Mouse (Mus musculus): ENCODE data around the gene Hoxa13. TPM values are rescaled to one million over a fixed set of nuclear protein-coding genes. Genes with fewer than 3 reads are reported as not detected.

Hoxa13 gene
- polyA plus RNA-seq, 1 experiment from 2014 or later = not detected

- Histone ChIP-seq H3K27ac (ENCODE audit: low read length) (peak overlapping the region; percentile 87), H3K9ac (ENCODE audit: low read length) (peak overlapping the region; percentile 73), H3K36me3 (ENCODE audit: control insufficient read depth, insufficient read depth, low read length) (no peaks in the 10 kb centered on the region), H3K4me2 (ENCODE audit: low read depth, low read length) (peak overlapping the region; percentile 84), H3K27me3 (ENCODE audit: control insufficient read depth, insufficient read depth, low read length) (peaks cover 76% of the 10 kb centered on the region), H3K4me1 (ENCODE audit: control insufficient read depth, insufficient read depth, low read length) (peaks cover under 1% of the 10 kb centered on the region; the same call in 1 of the 2 replicates), H3K4me3 (replicated peaks; ENCODE audit: low read length) (peak overlapping the region; percentile 54), H3K9me3 (replicated peaks; ENCODE audit: control insufficient read depth, low read length) (no peaks in the 10 kb centered on the region)
- no peak for ATAC-seq (ENCODE audit: insufficient read depth, low FRiP score)
- 8% methylated on average over 22 of the region's 22 CpGs for WGBS
Measured at GRCm38 (mm10) chr6:52212556-52213118, 48.0 kb downstream of the Hoxa13 start.

- Histone ChIP-seq H3K4me3 (replicated peaks; ENCODE audit: low read length) (peak overlapping the region; percentile 54), H3K36me3 (ENCODE audit: control insufficient read depth, insufficient read depth, low read length) (no peaks in the 10 kb centered on the region), H3K27ac (ENCODE audit: low read length) (peak overlapping the region; percentile 1), H3K9ac (ENCODE audit: low read length) (peak overlapping the region; percentile 73), H3K4me1 (ENCODE audit: control insufficient read depth, insufficient read depth, low read length) (no peaks in the 10 kb centered on the region; the same call in 1 of the 2 replicates), H3K27me3 (ENCODE audit: control insufficient read depth, insufficient read depth, low read length) (peaks cover 79% of the 10 kb centered on the region), H3K4me2 (ENCODE audit: low read depth, low read length) (peak overlapping the region; percentile 84), H3K9me3 (replicated peaks; ENCODE audit: control insufficient read depth, low read length) (no peaks in the 10 kb centered on the region)
- no peak for ATAC-seq (ENCODE audit: insufficient read depth, low FRiP score)
- 13% methylated on average over 13 of the region's 13 CpGs for WGBS
Measured at GRCm38 (mm10) chr6:52211961-52212360, 48.7 kb downstream of the Hoxa13 start.

- H3K9me3 ChIP-seq (replicated peaks; ENCODE audit: control insufficient read depth, low read length) = no peaks in the 10 kb centered on the region
- H3K4me3 ChIP-seq (replicated peaks; ENCODE audit: low read length) = peak overlapping the region; percentile 54
- peak; percentile 48; the same call in 1 of the 2 replicates for ATAC-seq (ENCODE audit: insufficient read depth, low FRiP score)
- H3K27ac ChIP-seq (ENCODE audit: low read length) = peak overlapping the region; percentile 57
- H3K27me3 ChIP-seq (ENCODE audit: control insufficient read depth, insufficient read depth, low read length) = peaks cover 79% of the 10 kb centered on the region
- H3K4me2 ChIP-seq (ENCODE audit: low read depth, low read length) = peak overlapping the region; percentile 84
- no peaks in the 10 kb centered on the region for H3K36me3 ChIP-seq (ENCODE audit: control insufficient read depth, insufficient read depth, low read length)
- H3K4me1 ChIP-seq (ENCODE audit: control insufficient read depth, insufficient read depth, low read length) = no peaks in the 10 kb centered on the region; the same call in 1 of the 2 replicates
- H3K9ac ChIP-seq (ENCODE audit: low read length) = peak overlapping the region; percentile 73
- 2% methylated on average over 37 of the region's 37 CpGs for WGBS
Measured at GRCm38 (mm10) chr6:52211170-52211935, 49.3 kb downstream of the Hoxa13 start.

- Histone ChIP-seq H3K4me3 (replicated peaks; ENCODE audit: low read length) (peak overlapping the region; percentile 46), H3K9ac (ENCODE audit: low read length) (peak overlapping the region; percentile 70), H3K4me1 (ENCODE audit: control insufficient read depth, insufficient read depth, low read length) (peaks cover 2% of the 10 kb centered on the region; the same call in 1 of the 2 replicates), H3K36me3 (ENCODE audit: control insufficient read depth, insufficient read depth, low read length) (no peaks in the 10 kb centered on the region), H3K27me3 (ENCODE audit: control insufficient read depth, insufficient read depth, low read length) (peaks cover 71% of the 10 kb centered on the region), H3K27ac (ENCODE audit: low read length) (peak overlapping the region; percentile 44; the same call in 1 of the 2 replicates), H3K4me2 (ENCODE audit: low read depth, low read length) (peak overlapping the region; percentile 84), H3K9me3 (replicated peaks; ENCODE audit: control insufficient read depth, low read length) (no peaks in the 10 kb centered on the region)
- ATAC-seq (ENCODE audit: insufficient read depth, low FRiP score) = no peak
- 26% methylated on average over 12 of the region's 12 CpGs for WGBS
Measured at GRCm38 (mm10) chr6:52209685-52210046, 51.0 kb downstream of the Hoxa13 start.

DNA sequence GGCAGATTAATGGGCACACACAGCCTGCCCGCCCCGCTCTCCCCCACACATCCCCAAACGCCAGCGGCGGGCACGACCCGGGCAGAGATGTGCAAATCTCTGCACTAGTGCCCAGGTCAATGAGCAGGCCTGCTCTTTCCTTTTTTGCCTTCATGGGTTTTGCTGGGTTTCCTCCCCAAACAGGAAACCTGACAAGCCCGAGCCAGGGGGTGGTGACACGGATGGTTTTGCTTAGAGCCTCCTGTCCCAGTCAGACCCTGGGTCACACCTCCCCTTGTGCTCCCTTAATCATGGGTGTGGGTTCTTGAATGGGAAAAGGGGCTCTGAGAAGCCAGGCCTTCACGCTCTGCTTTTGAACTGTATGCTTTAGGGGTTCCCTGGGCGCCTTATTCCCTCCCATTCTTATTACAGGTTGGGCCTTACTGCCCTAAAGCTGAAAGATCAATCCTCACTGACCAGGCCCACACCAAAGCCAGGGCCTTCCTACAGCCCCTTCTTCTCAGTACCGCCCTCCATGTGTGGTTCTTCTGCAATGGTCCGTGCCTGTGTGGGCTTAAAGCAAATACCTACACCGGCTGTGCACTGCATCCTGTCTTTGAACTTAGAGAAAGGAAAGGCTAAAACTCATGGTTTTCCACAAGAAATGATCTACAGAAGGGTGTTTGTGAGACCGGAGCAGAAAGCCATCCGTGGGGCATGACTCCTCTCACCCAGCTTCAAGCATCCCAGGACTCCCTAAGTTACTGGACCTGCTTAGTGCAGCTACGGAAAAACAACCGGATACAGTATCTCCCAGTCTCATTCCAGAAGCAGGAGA is 51.6 kb downstream of the Hoxa13 start:
- WGBS = 19% methylated on average over 18 of the region's 18 CpGs
- Histone ChIP-seq H3K4me3 (replicated peaks; ENCODE audit: low read length) (peak overlapping the region; percentile 46), H3K9ac (ENCODE audit: low read length) (peak overlapping the region; percentile 70), H3K27me3 (ENCODE audit: control insufficient read depth, insufficient read depth, low read length) (peaks cover 65% of the 10 kb centered on the region), H3K4me2 (ENCODE audit: low read depth, low read length) (peak overlapping the region; percentile 84), H3K27ac (ENCODE audit: low read length) (peak overlapping the region; percentile 64), H3K4me1 (ENCODE audit: control insufficient read depth, insufficient read depth, low read length) (peaks cover 4% of the 10 kb centered on the region; the same call in 1 of the 2 replicates), H3K36me3 (ENCODE audit: control insufficient read depth, insufficient read depth, low read length) (no peaks in the 10 kb centered on the region), H3K9me3 (replicated peaks; ENCODE audit: control insufficient read depth, low read length) (no peaks in the 10 kb centered on the region)
- no peak for ATAC-seq (ENCODE audit: insufficient read depth, low FRiP score)

DNA sequence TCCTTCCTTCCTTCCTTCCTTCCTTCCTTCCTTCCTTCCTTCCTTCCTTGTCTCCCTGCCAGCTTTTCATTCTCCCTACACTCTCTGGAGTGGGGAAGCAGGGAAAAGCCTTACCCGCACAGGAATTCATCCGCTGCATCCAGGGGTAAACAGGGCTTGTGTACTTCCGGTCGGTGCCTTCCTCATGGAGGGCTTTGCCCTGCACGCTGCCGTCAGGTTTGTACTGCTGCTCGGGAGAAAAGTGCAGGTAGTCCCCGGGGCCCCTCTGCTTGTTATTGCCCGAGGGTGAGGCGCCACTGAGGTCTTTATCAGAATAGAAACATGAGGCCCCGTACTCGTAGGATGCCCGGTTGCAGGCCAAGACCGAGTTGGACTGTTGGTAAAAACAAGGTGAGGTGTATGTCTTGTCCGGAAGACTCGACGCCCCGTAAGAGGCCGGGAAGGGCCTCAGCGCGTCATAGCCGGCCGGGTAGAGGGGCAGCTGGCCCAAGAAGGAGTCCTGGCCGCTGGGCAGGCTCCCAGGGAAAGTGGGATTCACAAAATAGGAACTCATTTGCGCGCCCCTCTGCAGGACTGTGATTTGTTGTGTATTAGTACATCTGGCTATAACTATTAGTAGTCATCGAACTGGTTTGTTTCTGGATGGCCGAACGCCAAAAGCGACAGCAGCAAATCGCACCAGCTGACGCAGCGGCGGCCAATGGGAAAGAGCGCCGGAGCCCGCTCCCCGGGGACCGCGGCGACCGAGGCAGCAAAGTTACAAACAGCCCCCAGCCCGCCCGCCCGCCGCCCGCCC is 52.4 kb downstream of the Hoxa13 start, which contains the start of gene Hoxa6:
Hoxa6 (minus strand) TSS at position 651 of the 796 bp plus-strand sequence.
- H3K9ac ChIP-seq (ENCODE audit: low read length) = peak within 1 kb of the TSS; percentile 70
- H3K4me1 ChIP-seq (ENCODE audit: control insufficient read depth, insufficient read depth, low read length) = peaks cover 4% of the 10 kb centered on the region; the same call in 1 of the 2 replicates
- H3K9me3 ChIP-seq (replicated peaks; ENCODE audit: control insufficient read depth, low read length) = no peaks in the 10 kb centered on the region
- H3K27ac ChIP-seq (ENCODE audit: low read length) = peak within 1 kb of the TSS; percentile 70
- H3K4me3 ChIP-seq (replicated peaks; ENCODE audit: low read length) = peak within 1 kb of the TSS; percentile 71
- WGBS = 4% methylated on average over 47 of the region's 47 CpGs
- no peaks in the 10 kb centered on the region for H3K36me3 ChIP-seq (ENCODE audit: control insufficient read depth, insufficient read depth, low read length)
- no peak for ATAC-seq (ENCODE audit: insufficient read depth, low FRiP score)
- H3K4me2 ChIP-seq (ENCODE audit: low read depth, low read length) = peak within 1 kb of the TSS; percentile 84
- peaks cover 58% of the 10 kb centered on the region for H3K27me3 ChIP-seq (ENCODE audit: control insufficient read depth, insufficient read depth, low read length)

MicroRNAs within 50 kb of the gene (microRNA counts, 519-probe panel; counts per million panel counts)
- 2,008 counts per million, percentile 39 among the panel's probes with 10 or more counts for microRNA mmu-miR-196b

Small RNA genes lying within 50 kb of the gene (microRNA-seq; reads per million reads assigned to microRNA genes)
- 689 reads per million, percentile 73 among the genes with 10 or more reads in this experiment for gene Mir196b

Other genes with a start within 250 kb of the Hoxa13 start
- 42.0 and 44.6 TPM in 2 replicates for gene Skap2, start 248.3 kb downstream of the Hoxa13 start, polyA plus RNA-seq (2015; fragmentation: Nextera tagmentation; extraction: Ambion mirVana)
- 1.4 and 1.5 TPM in 2 replicates for gene Hoxa1, start 102.6 kb downstream of the Hoxa13 start, polyA plus RNA-seq (2015; fragmentation: Nextera tagmentation; extraction: Ambion mirVana)
- gene Hoxa2, start 96.0 kb downstream of the Hoxa13 start, polyA plus RNA-seq (2015; fragmentation: Nextera tagmentation; extraction: Ambion mirVana) = 7.4 and 8.5 TPM in 2 replicates
- 2.1 and 2.6 TPM in 2 replicates for gene 5730596B20Rik, start 83.4 kb downstream of the Hoxa13 start, polyA plus RNA-seq (2015; fragmentation: Nextera tagmentation; extraction: Ambion mirVana)
- 2.5 and 2.8 TPM in 2 replicates for gene Hoxa4, start 69.1 kb downstream of the Hoxa13 start, polyA plus RNA-seq (2015; fragmentation: Nextera tagmentation; extraction: Ambion mirVana)
- gene Hoxa5, start 56.3 kb downstream of the Hoxa13 start, polyA plus RNA-seq (2015; fragmentation: Nextera tagmentation; extraction: Ambion mirVana) = 8.8 and 11.0 TPM in 2 replicates
- gene Hoxa6, start 52.2 kb downstream of the Hoxa13 start, polyA plus RNA-seq (2015; fragmentation: Nextera tagmentation; extraction: Ambion mirVana) = 1.3 and 1.4 TPM in 2 replicates
- 6.0 and 7.4 TPM in 2 replicates for gene Hoxa3, start 47.5 kb downstream of the Hoxa13 start, polyA plus RNA-seq (2015; fragmentation: Nextera tagmentation; extraction: Ambion mirVana)
- not detected in 2 replicates for gene Gm28308, start 47.5 kb downstream of the Hoxa13 start, polyA plus RNA-seq (2015; fragmentation: Nextera tagmentation; extraction: Ambion mirVana)
- 10.8 and 12.3 TPM in 2 replicates for gene Hoxa7, start 39.0 kb downstream of the Hoxa13 start, polyA plus RNA-seq (2015; fragmentation: Nextera tagmentation; extraction: Ambion mirVana)
- gene Hoxa9, start 29.8 kb downstream of the Hoxa13 start, polyA plus RNA-seq (2015; fragmentation: Nextera tagmentation; extraction: Ambion mirVana) = 0.50 and 1.2 TPM in 2 replicates
- 0.18 and 2.8 TPM in 2 replicates for gene Hoxa10, start 20.0 kb downstream of the Hoxa13 start, polyA plus RNA-seq (2015; fragmentation: Nextera tagmentation; extraction: Ambion mirVana)
- 0.45 TPM in 1 of 2 replicates, not detected in the other for gene Hoxa11, start 15.1 kb downstream of the Hoxa13 start, polyA plus RNA-seq (2015; fragmentation: Nextera tagmentation; extraction: Ambion mirVana)
- gene Evx1, start 52.6 kb upstream of the Hoxa13 start, polyA plus RNA-seq (2015; fragmentation: Nextera tagmentation; extraction: Ambion mirVana) = not detected in 2 replicates